Mouse (Mus musculus) stomach, embryonic 14.5 days (tissue): Measurements from ENCODE around the gene Npy. TPM values are rescaled to one million over a fixed set of nuclear protein-coding genes. Genes with fewer than 3 reads are reported as not detected.

Source experiments
- ATAC-seq: fragments of 200-750 bp; cut with Nextera tagmentation; 2 replicates; pipeline ENCODE4 v1.8.0; 2017; ENCODE audit warnings: low read depth, moderate TSS enrichment; ENCODE audit not compliant: insufficient number of reproducible peaks, insufficient read depth, low FRiP score
- H3K27ac ChIP-seq: fragments of 300-500 bp; sonication (generic); 2 replicates; pipeline ENCODE4 v1.5.1; 2014; ENCODE audit warnings: mild to moderate bottlenecking, low read length, moderate library complexity, mixed read lengths
- H3K27me3 ChIP-seq: fragments of 300-500 bp; sonication (generic); 2 replicates; pipeline ENCODE4 v1.6.1; 2014; ENCODE audit warnings: low read length, control low read depth, mixed read lengths; ENCODE audit not compliant: control insufficient read depth, insufficient read depth
- H3K36me3 ChIP-seq: fragments of 300-500 bp; sonication (generic); 2 replicates; pipeline ENCODE4 v1.6.1; 2014; ENCODE audit warnings: mild to moderate bottlenecking, control low read depth, low read length, moderate library complexity, mixed read lengths; ENCODE audit not compliant: control insufficient read depth, insufficient read depth
- H3K4me1 ChIP-seq: fragments of 300-500 bp; sonication (generic); 2 replicates; pipeline ENCODE4 v1.6.1; 2014; ENCODE audit warnings: low read length, control low read depth, mixed read lengths; ENCODE audit not compliant: control insufficient read depth, insufficient read depth
- H3K4me2 ChIP-seq: fragments of 300-500 bp; sonication (generic); replicated peaks from 2 replicates; pipeline ENCODE4 v1.6.1; 2014; ENCODE audit warnings: low read depth, low read length, control low read depth
- H3K4me3 ChIP-seq: fragments of 300-500 bp; sonication (generic); 2 replicates; pipeline ENCODE4 v1.5.1; 2014; ENCODE audit warnings: low read depth, low read length, control low read depth
- H3K9ac ChIP-seq: fragments of 300-500 bp; sonication (generic); replicated peaks from 2 replicates; pipeline ENCODE4 v1.6.1; 2014; ENCODE audit warnings: low read depth, mild to moderate bottlenecking, control low read depth, low read length, moderate library complexity, mixed read lengths
- H3K9me3 ChIP-seq: fragments of 300-500 bp; sonication (generic); 2 replicates; pipeline ENCODE4 v1.6.1; 2016; ENCODE audit warnings: low read depth, low read length, control low read depth; ENCODE audit not compliant: control insufficient read depth
- WGBS: fragments of 180-500 bp; shearing (Covaris S2); extraction: QIAGEN DNeasy Blood & Tissue Kit; methylation state at CpG from one replicate; pipeline ENCODE4 v1.1.7; 2014; 5-methylcytosine and 5-hydroxymethylcytosine counted together
- polyA plus RNA-seq: library from polyadenylated mRNA; unstranded; fragments of >200 nt; fragmentation: Nextera tagmentation; extraction: Ambion mirVana; gene quantifications from 2 replicates; pipeline ENCODE4 v1.2.1, GENCODE M21; 2014

Npy gene
- 4.7 and 5.0 TPM in 2 replicates for polyA plus RNA-seq

DNA sequence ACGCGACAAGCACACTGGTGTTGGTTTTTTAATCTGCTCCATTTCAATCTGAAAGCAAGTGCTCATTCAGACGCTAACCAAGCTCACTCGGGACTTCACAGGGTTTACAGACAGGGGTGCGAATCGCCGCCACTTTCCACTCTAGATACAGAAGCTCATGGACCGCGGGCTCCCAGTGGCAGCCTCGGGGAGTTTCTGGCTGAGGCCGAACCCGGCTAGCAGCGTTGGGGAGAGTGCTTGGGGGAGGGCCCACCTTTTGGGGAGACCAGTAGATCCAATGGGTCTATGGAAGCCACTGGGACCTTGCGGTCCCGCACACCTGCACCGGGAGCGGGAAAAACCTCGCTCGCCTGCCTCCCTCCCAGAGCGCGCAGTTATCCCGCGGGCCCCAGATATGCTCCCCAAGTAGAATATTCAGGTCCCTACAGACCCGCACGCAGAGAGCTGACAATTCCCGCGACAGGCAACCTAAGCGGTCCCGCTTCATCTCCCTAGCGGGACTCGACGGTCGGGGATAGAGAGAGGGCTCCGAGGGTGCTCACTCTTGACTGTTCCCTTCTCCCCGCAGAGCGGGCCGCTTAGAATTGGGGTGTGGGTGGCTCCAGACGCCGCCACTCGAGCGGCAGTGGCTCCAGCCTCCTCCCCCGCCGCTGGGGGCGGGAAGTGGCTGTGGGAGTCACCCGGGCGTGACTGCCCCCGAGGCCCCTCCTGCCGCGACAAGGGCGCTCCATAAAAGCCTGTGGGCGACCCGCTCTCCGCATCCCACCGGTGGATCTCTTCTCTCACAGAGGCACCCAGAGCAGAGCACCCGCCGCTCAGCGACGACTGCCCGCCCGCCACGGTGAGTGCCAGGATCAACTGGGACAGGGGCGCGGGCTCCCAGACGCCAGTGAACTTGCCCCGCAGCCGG is at the start of gene Npy:
Gene Npy, plus strand, starts transcription at position 750 of the 910 bp plus-strand sequence.
- peak within 1 kb of the TSS; percentile 36 for H3K4me3 ChIP-seq
- no peaks in the 10 kb centered on the region for H3K36me3 ChIP-seq
- H3K27ac ChIP-seq: no peak within 1 kb of the TSS
- H3K9ac ChIP-seq: no peak within 1 kb of the TSS
- WGBS: 1% methylated on average over 59 of the region's 66 CpGs
- no peak for ATAC-seq
- peaks cover 40% of the 10 kb centered on the region for H3K27me3 ChIP-seq
- no peaks in the 10 kb centered on the region for H3K4me1 ChIP-seq
- no peaks in the 10 kb centered on the region for H3K9me3 ChIP-seq
- peak within 1 kb of the TSS; percentile 80 for H3K4me2 ChIP-seq

DNA sequence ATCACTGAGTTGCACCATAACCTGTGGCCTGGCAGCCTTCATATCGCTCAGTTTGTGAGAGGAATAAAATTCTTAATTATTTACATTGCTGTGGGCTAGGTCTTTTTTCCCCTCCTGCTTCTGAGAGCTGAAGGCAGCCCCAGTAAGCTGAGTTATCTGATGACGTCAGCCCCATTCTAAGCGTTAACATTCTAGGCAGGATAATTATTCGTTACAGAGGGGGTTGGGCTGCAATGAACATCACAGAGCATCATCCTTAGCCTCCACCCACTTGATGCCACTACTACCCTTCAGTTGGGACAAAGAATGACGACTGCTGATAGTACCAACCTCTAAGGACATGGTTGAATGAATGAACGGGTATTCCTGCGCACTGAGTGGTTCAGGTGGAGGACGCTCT is 47.5 kb upstream of the Npy start:
- no peak overlapping the region for H3K9ac ChIP-seq
- no peak overlapping the region for H3K27ac ChIP-seq
- no peaks in the 10 kb centered on the region for H3K9me3 ChIP-seq
- WGBS: 62% methylated on average over 8 of the region's 8 CpGs
- H3K4me1 ChIP-seq: no peaks in the 10 kb centered on the region
- H3K27me3 ChIP-seq: no peaks in the 10 kb centered on the region
- ATAC-seq: no peak
- H3K4me3 ChIP-seq: no peak overlapping the region
- H3K4me2 ChIP-seq: no peak overlapping the region
- H3K36me3 ChIP-seq: no peaks in the 10 kb centered on the region

DNA sequence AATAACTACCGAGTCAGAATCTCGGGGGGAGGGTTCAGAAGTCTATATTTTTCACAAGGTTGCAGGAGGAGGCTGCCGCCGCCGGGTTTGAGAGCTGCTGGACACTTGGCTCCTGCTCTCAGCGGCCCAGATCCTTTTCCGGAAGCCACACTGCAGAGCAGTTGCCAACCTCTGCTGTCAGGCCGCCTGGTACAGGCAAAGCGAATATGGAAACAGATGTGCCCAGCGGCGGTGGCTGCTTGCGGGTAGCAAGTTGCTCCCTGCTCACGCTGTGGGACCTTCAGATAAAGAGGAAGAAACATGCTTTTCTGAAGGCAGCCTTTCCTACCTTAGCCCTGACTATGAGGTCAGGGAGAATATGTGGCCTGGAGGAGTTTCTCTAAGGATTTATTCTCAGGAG is 44.4 kb upstream of the Npy start:
- H3K4me3 ChIP-seq: no peak overlapping the region
- no peaks in the 10 kb centered on the region for H3K27me3 ChIP-seq
- no peak overlapping the region for H3K9ac ChIP-seq
- H3K36me3 ChIP-seq: no peaks in the 10 kb centered on the region
- H3K4me2 ChIP-seq: no peak overlapping the region
- no peaks in the 10 kb centered on the region for H3K4me1 ChIP-seq
- no peak for ATAC-seq
- no peaks in the 10 kb centered on the region for H3K9me3 ChIP-seq
- WGBS: 68% methylated on average over 13 of the region's 13 CpGs
- H3K27ac ChIP-seq: no peak overlapping the region

DNA sequence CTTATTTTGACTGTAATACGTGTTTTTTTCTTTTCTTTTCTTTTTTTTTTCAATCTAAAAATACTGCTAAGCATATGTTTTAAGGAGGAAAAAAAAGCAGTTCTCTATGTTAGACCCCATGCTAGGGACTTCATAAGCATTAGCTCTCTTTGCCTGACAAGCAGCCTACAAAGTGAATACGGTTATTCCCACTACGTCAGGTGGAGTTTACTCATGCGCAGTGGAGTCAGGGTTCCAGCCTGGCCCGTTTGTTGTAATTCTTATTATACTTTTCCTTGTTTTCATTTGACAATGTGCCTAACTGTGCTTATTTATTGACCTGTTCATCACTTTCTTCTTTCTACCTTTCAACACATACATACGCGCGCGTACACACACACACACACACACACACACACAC is 43.8 kb upstream of the Npy start:
- no peak overlapping the region for H3K4me3 ChIP-seq
- H3K4me2 ChIP-seq: no peak overlapping the region
- WGBS: 77% methylated on average over 9 of the region's 9 CpGs
- H3K36me3 ChIP-seq: no peaks in the 10 kb centered on the region
- H3K9me3 ChIP-seq: no peaks in the 10 kb centered on the region
- H3K4me1 ChIP-seq: no peaks in the 10 kb centered on the region
- no peaks in the 10 kb centered on the region for H3K27me3 ChIP-seq
- H3K9ac ChIP-seq: no peak overlapping the region
- no peak overlapping the region for H3K27ac ChIP-seq
- no peak for ATAC-seq

GRCm38 (mm10) chr6:49779606-49780005 is 42.9 kb upstream of the Npy start:
- H3K4me2 ChIP-seq: no peak overlapping the region
- no peak for ATAC-seq

DNA sequence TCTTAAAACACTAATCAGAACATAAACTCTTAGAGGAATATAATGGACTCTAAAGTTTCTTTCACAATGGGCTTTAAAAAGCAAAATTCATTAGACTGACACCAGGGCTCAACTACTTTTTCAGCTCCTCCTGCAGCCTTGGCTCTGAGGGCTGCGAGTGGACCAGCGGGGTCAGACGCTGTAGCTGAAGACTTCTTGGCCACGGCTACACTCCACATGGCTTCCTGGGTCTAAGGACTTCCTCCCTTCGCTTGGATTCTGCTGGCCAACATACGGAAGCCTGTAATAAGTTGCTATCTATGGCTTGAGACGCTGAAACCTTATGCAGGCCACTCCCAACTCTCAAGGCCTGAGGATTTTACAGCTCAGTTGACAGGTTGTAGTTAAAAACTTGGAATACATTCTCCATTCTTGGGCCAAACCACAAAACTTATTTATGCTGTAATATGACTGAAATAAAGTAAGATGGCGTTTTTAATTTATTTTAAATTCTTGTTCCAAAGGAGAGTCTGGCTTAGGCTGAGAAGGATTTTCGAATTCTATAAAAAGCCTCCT is 41.6 kb upstream of the Npy start:
- 79% methylated on average over 9 of the region's 9 CpGs for WGBS
- Histone ChIP-seq H3K9ac (no peak overlapping the region), H3K4me1 (no peaks in the 10 kb centered on the region), H3K27me3 (no peaks in the 10 kb centered on the region), H3K36me3 (no peaks in the 10 kb centered on the region), H3K27ac (no peak overlapping the region), H3K4me3 (no peak overlapping the region), H3K9me3 (no peaks in the 10 kb centered on the region), H3K4me2 (no peak overlapping the region)
- ATAC-seq: no peak

More at GRCm38 (mm10) chr6:49779606-49780005, 42.9 kb upstream of the Npy start:
- H3K27ac ChIP-seq: no peak overlapping the region
- H3K4me3 ChIP-seq: no peak overlapping the region
- H3K27me3 ChIP-seq: no peaks in the 10 kb centered on the region
- H3K9me3 ChIP-seq: no peaks in the 10 kb centered on the region
- H3K36me3 ChIP-seq: no peaks in the 10 kb centered on the region
- no peaks in the 10 kb centered on the region for H3K4me1 ChIP-seq
- 19% methylated on average over 7 of the region's 7 CpGs for WGBS
- H3K9ac ChIP-seq: no peak overlapping the region

DNA sequence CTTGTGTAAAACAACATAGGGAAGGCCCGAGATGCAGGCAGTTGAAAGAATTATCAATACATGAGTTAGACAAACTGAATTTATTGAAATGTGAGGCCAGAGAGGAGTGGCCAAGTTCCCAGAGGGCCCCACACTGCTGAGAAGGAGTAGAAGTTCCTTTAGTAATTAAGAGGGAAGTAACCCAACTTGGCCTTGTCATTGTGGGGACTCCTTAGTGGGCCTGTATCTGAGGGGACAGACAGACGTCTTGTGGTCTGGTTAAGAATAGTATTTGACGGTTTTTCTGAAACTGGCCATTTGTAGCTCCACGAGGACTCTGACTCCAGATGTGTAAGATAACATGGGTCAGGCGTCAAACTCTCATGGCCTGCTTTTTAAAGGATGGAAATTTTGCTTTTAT is 40.7 kb upstream of the Npy start:
- Histone ChIP-seq H3K27ac (no peak overlapping the region), H3K9ac (no peak overlapping the region), H3K27me3 (no peaks in the 10 kb centered on the region), H3K4me2 (no peak overlapping the region), H3K4me1 (no peaks in the 10 kb centered on the region), H3K4me3 (no peak overlapping the region), H3K36me3 (no peaks in the 10 kb centered on the region), H3K9me3 (no peaks in the 10 kb centered on the region)
- 90% methylated on average over 5 of the region's 5 CpGs for WGBS
- ATAC-seq: no peak

GRCm38 (mm10) chr6:49782679-49783078 is 39.8 kb upstream of the Npy start:
- WGBS: 83% methylated on average over 7 of the region's 7 CpGs
- Histone ChIP-seq H3K27ac (no peak overlapping the region), H3K9me3 (no peaks in the 10 kb centered on the region), H3K4me2 (no peak overlapping the region), H3K36me3 (no peaks in the 10 kb centered on the region), H3K4me1 (no peaks in the 10 kb centered on the region), H3K27me3 (no peaks in the 10 kb centered on the region), H3K4me3 (no peak overlapping the region), H3K9ac (no peak overlapping the region)
- ATAC-seq: no peak
